Mouse (Mus musculus) stomach, embryonic 14.5 days (tissue): ENCODE results near the gene Cfap161. TPM values are rescaled to one million over a fixed set of nuclear protein-coding genes. Genes with fewer than 3 reads are reported as not detected.
A peak's percentile ranks its signal among the peaks of the same experiment; 100 is the strongest.

Experiments
- ATAC-seq: fragments of 200-750 bp; cut with Nextera tagmentation; 2 replicates; pipeline ENCODE4 v1.8.0; 2017; ENCODE audit warnings: low read depth, moderate TSS enrichment; ENCODE audit not compliant: insufficient number of reproducible peaks, insufficient read depth, low FRiP score
- H3K27ac ChIP-seq: fragments of 300-500 bp; sonication (generic); 2 replicates; pipeline ENCODE4 v1.5.1; 2014; ENCODE audit warnings: mild to moderate bottlenecking, low read length, moderate library complexity, mixed read lengths
- H3K27me3 ChIP-seq: fragments of 300-500 bp; sonication (generic); 2 replicates; pipeline ENCODE4 v1.6.1; 2014; ENCODE audit warnings: low read length, control low read depth, mixed read lengths; ENCODE audit not compliant: control insufficient read depth, insufficient read depth
- H3K36me3 ChIP-seq: fragments of 300-500 bp; sonication (generic); 2 replicates; pipeline ENCODE4 v1.6.1; 2014; ENCODE audit warnings: mild to moderate bottlenecking, control low read depth, low read length, moderate library complexity, mixed read lengths; ENCODE audit not compliant: control insufficient read depth, insufficient read depth
- H3K4me1 ChIP-seq: fragments of 300-500 bp; sonication (generic); 2 replicates; pipeline ENCODE4 v1.6.1; 2014; ENCODE audit warnings: low read length, control low read depth, mixed read lengths; ENCODE audit not compliant: control insufficient read depth, insufficient read depth
- H3K4me2 ChIP-seq: fragments of 300-500 bp; sonication (generic); replicated peaks from 2 replicates; pipeline ENCODE4 v1.6.1; 2014; ENCODE audit warnings: low read depth, low read length, control low read depth
- H3K4me3 ChIP-seq: fragments of 300-500 bp; sonication (generic); 2 replicates; pipeline ENCODE4 v1.5.1; 2014; ENCODE audit warnings: low read depth, low read length, control low read depth
- H3K9ac ChIP-seq: fragments of 300-500 bp; sonication (generic); replicated peaks from 2 replicates; pipeline ENCODE4 v1.6.1; 2014; ENCODE audit warnings: low read depth, mild to moderate bottlenecking, control low read depth, low read length, moderate library complexity, mixed read lengths
- H3K9me3 ChIP-seq: fragments of 300-500 bp; sonication (generic); 2 replicates; pipeline ENCODE4 v1.6.1; 2016; ENCODE audit warnings: low read depth, low read length, control low read depth; ENCODE audit not compliant: control insufficient read depth
- WGBS: fragments of 180-500 bp; shearing (Covaris S2); extraction: QIAGEN DNeasy Blood & Tissue Kit; methylation state at CpG from one replicate; pipeline ENCODE4 v1.1.7; 2014; 5-methylcytosine and 5-hydroxymethylcytosine counted together
- polyA plus RNA-seq: library from polyadenylated mRNA; unstranded; fragments of >200 nt; fragmentation: Nextera tagmentation; extraction: Ambion mirVana; gene quantifications from 2 replicates; pipeline ENCODE4 v1.2.1, GENCODE M21; 2014

The Cfap161 gene
- polyA plus RNA-seq, 1 experiment from 2014 or later, result 0.25 TPM

GRCm38 (mm10) chr7:83810141-83811100, 15.7 kb upstream of the Cfap161 start:
- Histone ChIP-seq H3K4me3 (no peak overlapping the region), H3K36me3 (no peaks in the 10 kb centered on the region), H3K9me3 (no peaks in the 10 kb centered on the region), H3K27me3 (no peaks in the 10 kb centered on the region), H3K4me2 (no peak overlapping the region; the same call in 1 of the 2 replicates), H3K27ac (peak overlapping the region; percentile 21), H3K4me1 (peaks cover 28% of the 10 kb centered on the region), H3K9ac (no peak overlapping the region)
- ATAC-seq, result peak; percentile 44; the same call in 1 of the 2 replicates
- WGBS, result 20% methylated on average over 15 of the region's 15 CpGs

DNA sequence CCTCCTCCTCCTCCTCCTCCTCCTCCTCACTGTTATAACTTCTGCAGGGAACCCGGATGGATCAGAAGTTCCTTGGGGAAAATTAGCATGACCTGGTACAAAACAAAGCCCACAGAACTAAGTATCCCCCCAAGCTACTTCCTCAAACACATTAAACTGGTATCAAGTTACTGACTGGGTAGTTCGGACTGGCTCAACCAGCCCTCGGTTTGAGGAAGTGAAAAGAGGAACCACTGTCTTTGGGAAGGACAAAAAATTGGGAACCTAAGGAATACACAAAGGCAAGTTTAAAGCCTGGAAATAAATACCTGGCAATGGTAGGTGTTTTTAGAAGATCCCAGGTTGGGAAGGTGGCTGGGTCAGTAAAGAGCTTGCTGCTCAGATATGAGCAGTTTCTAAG, 15.0 kb upstream of the Cfap161 start:
- WGBS, result 11% methylated on average over 3 of the region's 3 CpGs
- H3K4me1 ChIP-seq, result peaks cover 28% of the 10 kb centered on the region

DNA sequence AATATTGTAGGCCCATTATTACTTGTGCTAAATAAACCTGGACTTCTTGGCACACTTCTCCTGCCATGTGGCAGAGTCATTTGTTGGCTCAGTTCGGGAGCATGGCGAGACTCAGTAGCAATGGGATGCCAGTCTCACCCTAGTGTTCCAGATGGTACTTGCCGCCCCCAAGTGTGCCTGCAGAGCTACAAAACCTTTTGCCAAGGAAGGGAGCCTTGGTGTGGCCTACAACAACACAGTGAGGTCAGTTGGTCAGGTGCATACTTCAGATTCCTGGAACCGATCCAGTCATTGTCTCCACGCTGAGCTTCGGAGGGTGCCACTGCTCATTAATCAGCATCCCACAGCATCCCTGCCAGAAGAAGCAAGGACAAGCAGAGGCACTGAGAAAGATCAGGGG, 14.4 kb upstream of the Cfap161 start:
- no peaks in the 10 kb centered on the region for H3K36me3 ChIP-seq

More for the DNA sequence above, 15.0 kb upstream of the Cfap161 start:
- no peak overlapping the region for H3K4me3 ChIP-seq
- no peaks in the 10 kb centered on the region for H3K9me3 ChIP-seq
- no peak for ATAC-seq
- H3K4me2 ChIP-seq, result no peak overlapping the region; the same call in 1 of the 2 replicates
- no peak overlapping the region for H3K9ac ChIP-seq
- H3K36me3 ChIP-seq, result no peaks in the 10 kb centered on the region
- H3K27me3 ChIP-seq, result no peaks in the 10 kb centered on the region
- H3K27ac ChIP-seq, result no peak overlapping the region

GRCm38 (mm10) chr7:83806934-83807333, 12.3 kb upstream of the Cfap161 start:
- 63% methylated on average over 6 of the region's 6 CpGs for WGBS
- no peaks in the 10 kb centered on the region for H3K9me3 ChIP-seq

More for the DNA sequence above, 14.4 kb upstream of the Cfap161 start:
- Histone ChIP-seq H3K4me2 (no peak overlapping the region), H3K4me3 (no peak overlapping the region), H3K9ac (no peak overlapping the region), H3K27me3 (no peaks in the 10 kb centered on the region), H3K4me1 (peaks cover 28% of the 10 kb centered on the region), H3K9me3 (no peaks in the 10 kb centered on the region), H3K27ac (no peak overlapping the region)
- WGBS, result 50% methylated on average over 6 of the region's 6 CpGs
- ATAC-seq, result no peak

DNA sequence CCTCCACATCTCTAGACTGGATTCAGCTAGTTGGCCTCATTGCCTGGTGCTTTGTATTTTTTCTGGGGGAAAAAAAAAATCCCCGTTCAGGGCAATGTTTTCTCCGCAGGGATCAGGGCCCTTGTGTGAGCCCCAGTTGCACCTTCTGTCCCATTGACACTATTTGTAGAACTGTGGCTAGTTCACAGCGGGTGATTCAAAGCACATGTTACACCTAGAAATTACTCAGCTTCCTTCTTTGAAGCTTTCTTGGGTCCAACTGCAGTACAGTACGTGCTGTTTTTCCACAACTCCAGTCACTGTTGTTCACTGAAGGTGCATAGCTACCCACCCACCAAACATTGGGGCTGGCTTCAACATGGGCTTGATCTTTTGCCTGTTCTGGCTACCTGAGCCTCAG, 9.1 kb upstream of the Cfap161 start:
- WGBS, result 83% methylated on average over 4 of the region's 4 CpGs
- no peaks in the 10 kb centered on the region for H3K9me3 ChIP-seq
- H3K27me3 ChIP-seq, result no peaks in the 10 kb centered on the region
- no peak overlapping the region for H3K9ac ChIP-seq
- no peak overlapping the region for H3K4me3 ChIP-seq
- no peaks in the 10 kb centered on the region for H3K4me1 ChIP-seq
- ATAC-seq, result no peak
- no peaks in the 10 kb centered on the region for H3K36me3 ChIP-seq
- H3K27ac ChIP-seq, result no peak overlapping the region
- H3K4me2 ChIP-seq, result no peak overlapping the region

More at GRCm38 (mm10) chr7:83806934-83807333, 12.3 kb upstream of the Cfap161 start:
- Histone ChIP-seq H3K27me3 (no peaks in the 10 kb centered on the region), H3K36me3 (no peaks in the 10 kb centered on the region), H3K4me3 (no peak overlapping the region), H3K4me2 (no peak overlapping the region), H3K27ac (no peak overlapping the region), H3K4me1 (peaks cover 16% of the 10 kb centered on the region), H3K9ac (no peak overlapping the region)
- ATAC-seq, result no peak

GRCm38 (mm10) chr7:83802509-83802908, 7.8 kb upstream of the Cfap161 start:
- WGBS, result 60% methylated on average over 7 of the region's 7 CpGs

DNA sequence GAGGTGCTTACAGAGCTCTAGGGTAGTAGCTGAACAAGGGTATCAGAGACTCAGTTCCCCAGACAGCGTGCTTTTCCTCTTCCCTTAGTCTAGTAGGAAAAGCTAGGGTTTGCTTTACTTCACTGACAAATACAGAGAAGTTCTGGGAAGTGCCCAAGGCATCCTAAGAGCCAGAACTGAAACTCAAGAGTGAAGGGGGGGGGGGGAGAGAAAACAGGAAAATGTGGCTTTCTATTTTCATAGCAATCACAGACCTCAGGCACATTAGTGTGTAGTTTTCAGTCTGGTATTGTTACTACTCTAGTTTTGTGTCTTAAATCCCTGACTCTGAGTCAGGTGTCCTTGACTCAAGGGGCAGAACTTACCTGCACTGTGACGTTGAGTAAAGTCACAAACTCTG, 7.3 kb upstream of the Cfap161 start:
- no peaks in the 10 kb centered on the region for H3K27me3 ChIP-seq
- 82% methylated on average over 2 of the region's 2 CpGs for WGBS

More at GRCm38 (mm10) chr7:83802509-83802908, 7.8 kb upstream of the Cfap161 start:
- no peak overlapping the region for H3K4me2 ChIP-seq
- peak; percentile 54; the same call in 1 of the 2 replicates for ATAC-seq
- H3K9me3 ChIP-seq, result no peaks in the 10 kb centered on the region
- H3K36me3 ChIP-seq, result no peaks in the 10 kb centered on the region
- peaks cover 4% of the 10 kb centered on the region; the same call in 1 of the 2 replicates for H3K4me1 ChIP-seq
- H3K9ac ChIP-seq, result no peak overlapping the region
- H3K4me3 ChIP-seq, result no peak overlapping the region
- no peak overlapping the region for H3K27ac ChIP-seq
- no peaks in the 10 kb centered on the region for H3K27me3 ChIP-seq

DNA sequence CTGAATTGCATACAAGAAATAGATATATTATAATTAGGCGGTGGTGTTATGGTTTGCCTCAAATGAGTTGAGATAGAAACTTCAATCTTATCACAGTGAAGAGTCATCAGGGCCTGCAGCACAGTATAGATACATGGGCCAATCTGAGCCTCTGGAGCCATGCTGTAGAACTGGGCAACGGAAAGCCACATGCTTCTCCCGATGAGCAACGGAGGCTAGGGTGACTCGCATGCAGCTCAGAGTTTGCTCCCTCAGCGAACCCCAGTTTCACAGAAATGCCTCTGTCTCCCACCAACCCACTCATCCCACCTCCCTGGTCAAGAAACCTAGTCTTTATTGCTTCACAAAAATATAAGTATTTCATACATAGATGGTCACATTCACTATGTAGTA, 6.8 kb upstream of the Cfap161 start:
- Histone ChIP-seq H3K36me3 (no peaks in the 10 kb centered on the region), H3K4me1 (peaks cover 7% of the 10 kb centered on the region; the same call in 1 of the 2 replicates), H3K9me3 (no peaks in the 10 kb centered on the region), H3K9ac (no peak overlapping the region), H3K27ac (no peak overlapping the region; the same call in 1 of the 2 replicates), H3K4me3 (no peak overlapping the region), H3K4me2 (no peak overlapping the region), H3K27me3 (no peaks in the 10 kb centered on the region)
- WGBS, result 88% methylated on average over 6 of the region's 6 CpGs
- ATAC-seq, result no peak

More for the DNA sequence above, 7.3 kb upstream of the Cfap161 start:
- Histone ChIP-seq H3K9ac (no peak overlapping the region), H3K36me3 (no peaks in the 10 kb centered on the region), H3K4me1 (peaks cover 7% of the 10 kb centered on the region; the same call in 1 of the 2 replicates), H3K27ac (no peak overlapping the region), H3K4me3 (no peak overlapping the region), H3K4me2 (no peak overlapping the region), H3K9me3 (no peaks in the 10 kb centered on the region)
- ATAC-seq, result no peak
